Mouse (Mus musculus): ENCODE data around the gene Atf6.

DNA sequence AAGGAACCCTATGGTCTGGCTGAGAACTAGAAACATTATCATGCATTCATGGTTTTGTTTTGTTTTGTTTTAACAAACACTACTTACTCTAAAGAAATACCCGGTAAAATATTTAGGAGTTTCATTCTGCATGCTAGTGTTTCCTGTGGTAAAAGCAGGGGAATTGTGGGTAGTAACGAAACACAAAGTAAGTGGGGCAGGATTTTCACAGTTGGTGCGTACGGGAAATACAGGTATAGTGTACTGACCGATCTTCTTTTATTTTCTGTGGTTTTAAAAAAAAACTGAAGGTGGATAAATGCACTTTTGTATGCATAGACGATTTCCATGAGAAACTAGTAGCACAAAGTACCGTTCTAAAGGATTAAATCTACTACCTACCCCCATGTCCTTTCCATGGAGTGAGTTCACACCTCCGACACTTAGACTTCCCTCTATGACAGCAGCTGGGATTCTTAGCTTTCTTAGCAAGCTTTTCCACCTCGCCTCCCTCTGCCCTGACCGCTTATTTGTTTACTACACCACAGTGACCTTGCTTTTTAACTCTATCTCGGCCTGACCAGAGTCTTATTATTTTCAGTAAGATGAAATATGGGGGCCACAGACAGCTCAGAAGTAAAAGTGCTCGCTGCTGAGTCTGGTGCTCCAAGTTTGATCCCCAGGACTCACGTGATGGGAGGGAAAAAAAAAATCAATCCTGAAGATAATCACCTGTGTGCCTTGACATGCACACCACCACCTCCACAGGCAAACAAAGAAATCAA lies 5.7 kb downstream of the Atf6 start:
- TF ChIP-seq CTCF (IDR thresholded peaks at IDR 0.05; ENCODE audit: low read depth) (no peak), EP300 (IDR thresholded peaks at IDR 0.05; ENCODE audit: low read depth) (no peak)
